Mouse (Mus musculus) megakaryocyte, embryonic 14.5 days (primary cell): ENCODE results near the gene Bglap3. TPM values are rescaled to one million over a fixed set of nuclear protein-coding genes. Genes with fewer than 3 reads are reported as not detected.

Experiments used
- H3K27me3 ChIP-seq: replicated peaks from 2 replicates; pipeline ENCODE3; 2012; ENCODE audit warnings: inconsistent platforms
- H3K36me3 ChIP-seq: replicated peaks from 2 replicates; pipeline ENCODE3; 2012; ENCODE audit warnings: low read length, inconsistent platforms, mixed read lengths
- H3K4me1 ChIP-seq: 2 replicates; pipeline ENCODE4 v1.6.1; 2012; ENCODE audit warnings: inconsistent platforms
- H3K4me3 ChIP-seq: replicated peaks from 2 replicates; pipeline ENCODE3; 2012; ENCODE audit warnings: moderate library complexity, mild to moderate bottlenecking, inconsistent platforms
- H3K9me3 ChIP-seq: 2 replicates; pipeline ENCODE4 v1.6.1; 2012; ENCODE audit warnings: inconsistent platforms
- FLI1 ChIP-seq: IDR thresholded peaks from 2 replicates; pipeline ENCODE4 v1.6.1; 2012; ENCODE audit warnings: low read length, inconsistent platforms, mixed read lengths
- GATA1 ChIP-seq: IDR thresholded peaks from 3 replicates; pipeline ENCODE4 v1.6.1; 2012; ENCODE audit warnings: mixed read lengths, low read length, inconsistent platforms, borderline replicate concordance
- polyA plus RNA-seq: library from polyadenylated mRNA; stranded (reverse); fragments of >175 nt; gene quantifications from 2 replicates; pipeline ENCODE4 v1.2.3, GENCODE M21; 2012; ENCODE audit warnings: low replicate concordance; ENCODE audit not compliant: insufficient read depth

The Bglap3 gene
- polyA plus RNA-seq, 1 experiment: not detected

- TF ChIP-seq GATA1 (no peak), FLI1 (no peak)
- Histone ChIP-seq H3K27me3 (no peaks in the 10 kb centered on the region), H3K36me3 (peaks cover 37% of the 10 kb centered on the region), H3K9me3 (no peaks in the 10 kb centered on the region), H3K4me1 (peaks cover 41% of the 10 kb centered on the region), H3K4me3 (no peak overlapping the region)
These were observed 38.4 kb downstream of the Bglap3 start for GRCm38 (mm10) chr3:88334029-88334658.

- H3K4me3 ChIP-seq: no peak overlapping the region
- peaks cover 35% of the 10 kb centered on the region for H3K4me1 ChIP-seq
- no peaks in the 10 kb centered on the region for H3K9me3 ChIP-seq
- TF ChIP-seq FLI1: no peak
- TF ChIP-seq GATA1: no peak
- H3K36me3 ChIP-seq: peaks cover 58% of the 10 kb centered on the region
- H3K27me3 ChIP-seq: no peaks in the 10 kb centered on the region
These were observed 41.3 kb downstream of the Bglap3 start for GRCm38 (mm10) chr3:88331282-88331681.

- Histone ChIP-seq H3K4me3 (no peak overlapping the region), H3K36me3 (peaks cover 62% of the 10 kb centered on the region), H3K4me1 (peaks cover 35% of the 10 kb centered on the region), H3K9me3 (no peaks in the 10 kb centered on the region), H3K27me3 (no peaks in the 10 kb centered on the region)
- TF ChIP-seq FLI1 (no peak), GATA1 (no peak)
These were observed 43.6 kb downstream of the Bglap3 start for GRCm38 (mm10) chr3:88328956-88329355.

GRCm38 (mm10) chr3:88324951-88325405, 47.6 kb downstream of the Bglap3 start, which contains the start of gene Glmp:
Gene Glmp (plus strand): TSS chr3:88325023.
- Histone ChIP-seq H3K4me3 (peak within 1 kb of the TSS; percentile 97), H3K36me3 (peaks cover 70% of the 10 kb centered on the region), H3K27me3 (no peaks in the 10 kb centered on the region), H3K4me1 (peaks cover 29% of the 10 kb centered on the region), H3K9me3 (no peaks in the 10 kb centered on the region)
- TF ChIP-seq FLI1 (no peak), GATA1 (no peak)

Other genes starting within 250 kb of the Bglap3 start
- gene Mef2d, start 230.4 kb downstream of the Bglap3 start, polyA plus RNA-seq: 60.2 and 145 TPM in 2 replicates
- gene Rhbg, start 118.0 kb downstream of the Bglap3 start, polyA plus RNA-seq: not detected in 2 replicates
- not detected in 2 replicates for gene Gm38392, start 85.5 kb downstream of the Bglap3 start, polyA plus RNA-seq
- gene Tsacc, start 75.7 kb downstream of the Bglap3 start, polyA plus RNA-seq: 2.0 TPM in 1 of 2 replicates, not detected in the other
- 7.1 and 29.4 TPM in 2 replicates for gene Cct3, start 75.6 kb downstream of the Bglap3 start, polyA plus RNA-seq
- gene Glmp, start 47.7 kb downstream of the Bglap3 start, polyA plus RNA-seq: 31.1 and 138 TPM in 2 replicates
- gene Tmem79, start 36.6 kb downstream of the Bglap3 start, polyA plus RNA-seq: 2.3 TPM in 1 of 2 replicates, not detected in the other
- 39.8 and 77.9 TPM in 2 replicates for gene Smg5, start 36.5 kb downstream of the Bglap3 start, polyA plus RNA-seq
- gene Paqr6, start 8.2 kb downstream of the Bglap3 start, polyA plus RNA-seq: not detected in 2 replicates
- gene Bglap2, start 6.0 kb upstream of the Bglap3 start, polyA plus RNA-seq: not detected in 2 replicates
- gene Bglap, start 11.7 kb upstream of the Bglap3 start, polyA plus RNA-seq: not detected in 2 replicates
- gene Pmf1, start 37.6 kb upstream of the Bglap3 start, polyA plus RNA-seq: 73.6 and 114 TPM in 2 replicates
- 6.7 and 7.2 TPM in 2 replicates for gene Slc25a44, start 52.4 kb upstream of the Bglap3 start, polyA plus RNA-seq
- gene Sema4a, start 88.4 kb upstream of the Bglap3 start, polyA plus RNA-seq: 8.4 and 26.0 TPM in 2 replicates
- 607 and 1,158 TPM in 2 replicates for gene Lmna, start 137.2 kb upstream of the Bglap3 start, polyA plus RNA-seq
- 0.83 and 1.6 TPM in 2 replicates for gene Mex3a, start 159.7 kb upstream of the Bglap3 start, polyA plus RNA-seq
- 0.51 TPM in 1 of 2 replicates, not detected in the other for gene Rab25, start 175.6 kb upstream of the Bglap3 start, polyA plus RNA-seq
- 18.1 and 152 TPM in 2 replicates for gene Lamtor2, start 180.3 kb upstream of the Bglap3 start, polyA plus RNA-seq
- 26.1 and 51.5 TPM in 2 replicates for gene Ubqln4, start 181.0 kb upstream of the Bglap3 start, polyA plus RNA-seq
- 111 and 307 TPM in 2 replicates for gene Ssr2, start 203.1 kb upstream of the Bglap3 start, polyA plus RNA-seq
- gene Arhgef2, start 233.2 kb upstream of the Bglap3 start, polyA plus RNA-seq: 302 and 446 TPM in 2 replicates